Mouse (Mus musculus) intestine, embryonic 15.5 days (tissue): ENCODE measurements at regions not wholly inside any gene's neighbourhood (a gene's known extent, or its start where the extent isn't known, plus 50 kb on each side); places are given as distances from the start of the nearest gene placed in this dataset.

Source experiments
- ATAC-seq: fragments of 200-750 bp; cut with Nextera tagmentation; 2 replicates; pipeline ENCODE4 v1.8.0; 2017; ENCODE audit warnings: moderate TSS enrichment, moderate library complexity
- H3K27ac ChIP-seq: fragments of 300-500 bp; sonication (generic); 2 replicates; pipeline ENCODE4 v1.5.1; 2015; ENCODE audit warnings: mild to moderate bottlenecking, inconsistent platforms
- H3K27me3 ChIP-seq: fragments of 300-500 bp; sonication (generic); replicated peaks from 2 replicates; pipeline ENCODE4 v1.6.1; 2015; ENCODE audit warnings: inconsistent platforms
- H3K36me3 ChIP-seq: fragments of 300-500 bp; sonication (generic); 2 replicates; pipeline ENCODE4 v1.6.1; 2015; ENCODE audit warnings: inconsistent platforms
- H3K4me1 ChIP-seq: fragments of 300-500 bp; sonication (generic); replicated peaks from 2 replicates; pipeline ENCODE4 v1.6.1; 2015; ENCODE audit warnings: inconsistent platforms
- H3K4me2 ChIP-seq: fragments of 300-500 bp; sonication (generic); replicated peaks from 2 replicates; pipeline ENCODE4 v1.6.1; 2015; ENCODE audit warnings: mild to moderate bottlenecking, inconsistent platforms
- H3K4me3 ChIP-seq: fragments of 300-500 bp; sonication (generic); replicated peaks from 2 replicates; pipeline ENCODE4 v1.5.1; 2015; ENCODE audit warnings: inconsistent platforms
- H3K9ac ChIP-seq: fragments of 300-500 bp; sonication (generic); 2 replicates; pipeline ENCODE4 v1.6.1; 2015; ENCODE audit warnings: inconsistent platforms
- H3K9me3 ChIP-seq: fragments of 300-500 bp; sonication (generic); 2 replicates; pipeline ENCODE4 v1.6.1; 2016; ENCODE audit warnings: inconsistent platforms
- WGBS: fragments of 180-500 bp; shearing (Covaris S2); methylation state at CpG from one replicate; pipeline ENCODE4 v1.1.7; 2015; 5-methylcytosine and 5-hydroxymethylcytosine counted together

DNA sequence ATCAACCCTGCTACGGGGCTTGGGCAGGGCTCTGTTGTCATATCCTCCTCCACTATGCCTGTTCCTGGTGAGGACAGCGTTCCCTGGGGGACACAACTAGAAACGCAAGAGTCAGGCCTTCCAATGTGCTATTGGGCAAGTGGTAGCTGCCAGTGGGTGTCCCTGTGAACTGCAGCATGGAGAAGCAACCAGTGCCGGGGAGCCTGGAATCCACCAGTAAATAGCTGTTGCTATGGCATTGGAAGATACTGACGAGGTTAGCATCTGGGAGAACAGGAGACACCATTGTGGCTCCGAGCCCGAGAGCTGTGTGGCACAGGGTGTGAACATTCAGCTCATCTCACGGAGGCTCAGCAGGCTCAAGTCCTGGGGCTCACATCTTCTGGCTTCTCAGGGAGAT, 414.0 kb downstream of the Zfp536 start:
- Histone ChIP-seq H3K9me3 (no peaks in the 10 kb centered on the region), H3K4me3 (no peak overlapping the region), H3K4me2 (no peak overlapping the region), H3K27me3 (no peaks in the 10 kb centered on the region), H3K27ac (no peak overlapping the region), H3K9ac (no peak overlapping the region), H3K4me1 (peaks cover 11% of the 10 kb centered on the region), H3K36me3 (no peaks in the 10 kb centered on the region)
- WGBS, result 83% methylated on average over 8 of the region's 8 CpGs
- no peak for ATAC-seq

DNA sequence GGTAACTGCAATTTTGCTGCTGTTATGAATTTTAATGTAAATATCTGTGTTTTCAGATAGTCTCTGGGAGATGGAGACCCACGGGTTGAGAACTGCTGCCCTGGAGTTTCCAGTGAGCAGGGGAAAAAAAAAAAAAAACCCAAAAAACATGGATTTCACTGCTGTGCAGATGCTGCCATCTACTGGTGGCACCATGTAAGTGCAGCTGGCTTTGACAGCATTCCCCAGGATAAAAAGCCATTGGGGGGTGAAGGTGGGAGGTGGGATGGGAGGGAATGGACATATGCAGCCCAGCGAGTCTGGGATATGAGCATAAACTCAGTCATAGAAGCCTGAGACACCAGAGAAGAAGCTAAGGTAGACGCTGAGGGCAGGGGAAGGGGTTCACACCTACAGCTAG, 413.3 kb downstream of the Zfp536 start:
- Histone ChIP-seq H3K36me3 (no peaks in the 10 kb centered on the region), H3K27me3 (no peaks in the 10 kb centered on the region), H3K4me2 (no peak overlapping the region), H3K4me3 (no peak overlapping the region), H3K9ac (no peak overlapping the region), H3K27ac (no peak overlapping the region), H3K9me3 (no peaks in the 10 kb centered on the region), H3K4me1 (peaks cover 11% of the 10 kb centered on the region)
- no peak for ATAC-seq
- 21% methylated on average over 3 of the region's 3 CpGs for WGBS

DNA sequence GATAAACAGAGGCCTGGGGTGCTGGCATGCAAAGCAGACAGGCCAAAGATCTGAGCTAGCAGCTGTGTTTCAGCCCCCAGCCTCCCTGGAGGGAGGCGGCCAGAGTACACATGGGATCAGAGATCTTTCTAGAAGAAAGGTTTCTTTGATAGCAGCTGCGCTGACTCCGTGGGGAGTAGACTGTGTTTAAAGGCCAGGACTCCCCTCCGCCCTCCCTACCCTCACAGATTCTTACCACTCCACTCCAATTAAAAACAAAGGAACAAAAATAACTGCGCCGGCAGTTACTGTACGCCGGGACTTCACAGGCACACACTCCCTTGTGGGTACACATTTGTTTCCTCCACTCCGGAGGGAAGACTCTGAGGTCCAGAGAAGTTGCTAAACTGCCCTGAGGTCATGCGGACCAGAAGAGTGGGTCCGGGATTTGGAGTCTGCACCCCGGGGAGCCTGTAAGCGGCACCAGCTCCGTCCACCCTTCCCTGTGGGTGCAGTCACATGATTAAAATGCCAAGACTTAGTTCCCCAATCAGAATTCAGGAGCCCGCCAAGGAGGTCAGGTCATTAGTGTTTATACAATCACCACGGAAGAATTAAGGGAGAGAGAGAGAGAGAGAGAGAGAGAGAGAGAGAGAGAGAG, 411.5 kb downstream of the Zfp536 start:
- Histone ChIP-seq H3K27me3 (no peaks in the 10 kb centered on the region), H3K4me2 (peak overlapping the region; percentile 67), H3K9ac (0 out of 2 replicates have a peak overlapping the region, but pooled peaks have one; percentile 8), H3K4me3 (peak overlapping the region; percentile 25), H3K4me1 (peaks cover 11% of the 10 kb centered on the region), H3K9me3 (no peaks in the 10 kb centered on the region), H3K36me3 (no peaks in the 10 kb centered on the region), H3K27ac (peak overlapping the region; percentile 75)
- 1% methylated on average over 16 of the region's 16 CpGs for WGBS
- peak; percentile 31 for ATAC-seq

DNA sequence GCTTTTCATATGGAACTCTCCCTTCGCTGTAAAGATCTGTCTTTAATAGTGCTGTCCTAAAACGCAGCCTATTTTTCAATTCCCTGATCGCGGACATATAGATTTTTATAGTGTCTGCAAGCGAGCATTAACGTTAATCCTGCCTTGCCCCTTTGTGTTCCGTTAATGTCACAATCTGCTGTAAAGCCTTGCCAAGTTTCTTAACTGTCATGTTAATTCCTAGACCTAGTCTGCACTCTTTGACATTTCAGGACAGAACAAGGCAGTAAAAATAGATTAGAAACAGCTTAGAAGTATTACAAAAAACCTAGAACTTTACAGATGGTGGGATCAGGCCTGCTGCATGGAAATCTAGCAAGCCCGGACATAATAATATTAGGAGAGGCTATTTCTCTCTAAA, 410.6 kb downstream of the Zfp536 start:
- no peaks in the 10 kb centered on the region for H3K9me3 ChIP-seq
- H3K4me2 ChIP-seq, result peak overlapping the region; percentile 67; the same call in 1 of the 2 replicates
- H3K9ac ChIP-seq, result no peak overlapping the region
- ATAC-seq, result no peak
- H3K4me3 ChIP-seq, result no peak overlapping the region
- H3K4me1 ChIP-seq, result peaks cover 11% of the 10 kb centered on the region
- H3K27me3 ChIP-seq, result no peaks in the 10 kb centered on the region
- H3K36me3 ChIP-seq, result no peaks in the 10 kb centered on the region
- WGBS, result 19% methylated on average over 8 of the region's 8 CpGs
- H3K27ac ChIP-seq, result peak overlapping the region; percentile 70

DNA sequence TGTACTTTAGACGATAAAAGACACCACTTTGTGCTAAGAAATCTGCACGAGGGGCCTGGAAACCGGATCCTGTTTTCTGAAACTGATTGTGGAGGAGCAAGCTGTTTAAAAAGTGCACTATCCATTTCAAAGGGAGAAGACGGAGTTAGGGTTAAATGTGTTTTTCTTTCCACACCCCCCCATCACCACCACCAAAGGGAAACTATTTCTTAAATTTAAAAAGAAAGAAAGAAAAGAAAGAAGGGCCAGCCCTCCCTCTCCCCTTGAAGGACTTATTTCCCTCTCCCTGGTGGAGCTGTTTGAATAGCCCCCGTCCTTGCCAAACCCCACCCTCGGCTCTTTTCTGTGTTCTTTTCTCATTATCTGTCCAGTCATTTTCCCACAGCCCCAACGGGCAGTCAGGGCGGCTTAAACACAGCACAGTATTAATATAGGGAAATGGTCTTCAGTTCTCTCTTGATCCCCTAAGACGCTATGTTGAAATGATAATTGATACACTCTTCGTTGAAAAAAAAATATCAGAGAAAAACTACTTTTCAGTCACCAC, 409.7 kb downstream of the Zfp536 start:
- ATAC-seq, result no peak
- 22% methylated on average over 10 of the region's 10 CpGs for WGBS
- Histone ChIP-seq H3K4me2 (no peak overlapping the region), H3K27me3 (no peaks in the 10 kb centered on the region), H3K4me3 (no peak overlapping the region), H3K27ac (peak overlapping the region; percentile 70; the same call in 1 of the 2 replicates), H3K4me1 (peaks cover 11% of the 10 kb centered on the region), H3K9ac (no peak overlapping the region), H3K9me3 (no peaks in the 10 kb centered on the region), H3K36me3 (no peaks in the 10 kb centered on the region)

DNA sequence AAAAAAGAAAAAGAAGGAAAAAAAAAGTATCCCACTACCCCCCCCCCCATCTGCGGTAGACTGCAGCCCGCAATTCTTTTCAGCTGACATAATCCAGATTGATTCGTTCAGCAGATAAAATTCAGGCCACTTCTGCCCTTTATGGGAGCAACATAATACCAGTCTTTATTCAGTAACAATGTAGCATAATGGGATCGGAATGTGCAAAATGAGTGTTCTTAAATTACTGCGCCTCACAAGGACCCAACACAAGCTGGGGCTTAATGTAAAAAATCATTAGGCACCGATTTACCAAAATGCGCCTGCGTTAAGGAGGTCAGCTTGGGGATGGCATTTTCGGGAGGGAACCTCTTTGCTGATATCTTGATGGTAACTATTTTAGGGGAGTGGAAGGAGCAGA, 409.2 kb downstream of the Zfp536 start:
- H3K36me3 ChIP-seq, result no peaks in the 10 kb centered on the region
- H3K27ac ChIP-seq, result peak overlapping the region; percentile 54; the same call in 1 of the 2 replicates

DNA sequence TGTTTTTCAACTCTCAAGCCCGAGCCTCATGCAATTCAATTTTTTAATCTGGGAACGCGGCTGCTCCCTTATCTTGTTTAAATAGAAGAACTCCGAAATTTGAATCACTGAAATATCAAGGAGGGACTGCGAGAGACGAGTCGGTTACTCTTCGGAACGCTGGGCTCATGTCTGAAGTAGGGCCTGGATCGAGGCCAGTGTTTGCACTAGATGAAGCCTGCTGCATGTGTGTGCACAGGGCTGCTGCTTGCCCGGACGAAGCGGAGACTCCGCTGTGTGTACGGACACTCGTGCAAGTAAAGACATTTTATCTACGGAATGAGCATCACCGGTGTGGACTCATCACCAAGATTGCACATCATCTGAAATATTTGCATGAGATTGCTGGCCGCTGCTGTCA, 407.4 kb downstream of the Zfp536 start:
- Histone ChIP-seq H3K27me3 (no peaks in the 10 kb centered on the region), H3K36me3 (no peaks in the 10 kb centered on the region), H3K9ac (no peak overlapping the region), H3K9me3 (no peaks in the 10 kb centered on the region), H3K27ac (no peak overlapping the region), H3K4me2 (no peak overlapping the region), H3K4me1 (peaks cover 11% of the 10 kb centered on the region), H3K4me3 (no peak overlapping the region)
- 68% methylated on average over 19 of the region's 19 CpGs for WGBS
- ATAC-seq, result no peak

More for the DNA sequence above, 409.2 kb downstream of the Zfp536 start:
- no peak overlapping the region for H3K4me2 ChIP-seq
- no peak for ATAC-seq
- H3K9ac ChIP-seq, result no peak overlapping the region
- no peaks in the 10 kb centered on the region for H3K27me3 ChIP-seq
- WGBS, result 49% methylated on average over 9 of the region's 9 CpGs
- H3K9me3 ChIP-seq, result no peaks in the 10 kb centered on the region
- H3K4me3 ChIP-seq, result no peak overlapping the region
- peaks cover 11% of the 10 kb centered on the region for H3K4me1 ChIP-seq

DNA sequence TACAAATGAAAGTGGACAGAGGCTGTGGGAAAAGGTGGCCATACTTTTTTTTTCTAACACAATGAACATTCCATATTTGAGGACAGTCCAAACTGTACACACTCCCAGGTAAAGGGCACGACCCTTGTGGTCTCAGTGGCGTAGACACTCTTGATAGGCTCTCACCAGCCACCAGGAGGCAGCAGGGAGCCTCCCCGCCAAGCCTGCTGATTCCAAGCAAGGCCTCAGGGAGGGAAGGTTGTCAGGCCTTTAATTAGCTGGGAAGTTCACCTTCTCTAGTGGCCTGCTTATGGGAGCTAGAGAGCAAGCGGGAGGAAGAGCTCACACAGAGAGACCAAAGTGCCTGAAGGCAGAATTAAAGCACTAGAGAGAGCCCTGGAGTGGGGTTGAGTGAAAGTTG, 403.7 kb downstream of the Zfp536 start:
- no peak for ATAC-seq
- WGBS, result 72% methylated on average over 4 of the region's 4 CpGs
- 0 out of 2 replicates have a peak, but pooled peaks cover 3% of the 10 kb centered on the region for H3K4me1 ChIP-seq
- H3K36me3 ChIP-seq, result no peaks in the 10 kb centered on the region
- no peaks in the 10 kb centered on the region for H3K27me3 ChIP-seq
- no peak overlapping the region for H3K4me3 ChIP-seq
- no peaks in the 10 kb centered on the region for H3K9me3 ChIP-seq
- H3K9ac ChIP-seq, result no peak overlapping the region
- no peak overlapping the region for H3K27ac ChIP-seq
- no peak overlapping the region for H3K4me2 ChIP-seq

DNA sequence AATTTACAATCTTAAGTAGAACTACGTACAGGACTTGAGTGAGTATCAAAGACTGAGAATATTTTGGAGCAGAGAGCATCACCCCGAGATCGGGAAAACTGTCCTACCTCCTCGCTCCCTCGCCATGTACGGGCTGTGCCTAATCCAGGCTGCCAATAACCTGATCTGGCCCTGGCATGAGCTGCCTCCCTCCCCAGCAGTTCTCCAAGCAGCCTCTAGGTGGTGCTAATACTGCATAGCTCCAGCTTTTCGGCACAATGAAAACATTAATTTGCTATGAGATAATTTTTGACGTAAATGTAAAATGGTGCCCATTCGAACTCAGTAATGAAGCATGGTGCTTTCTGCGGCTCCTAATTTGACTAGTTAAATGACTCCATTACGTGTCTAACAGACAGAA, 399.6 kb downstream of the Zfp536 start:
- H3K4me1 ChIP-seq, result 0 out of 2 replicates have a peak, but pooled peaks cover 6% of the 10 kb centered on the region

DNA sequence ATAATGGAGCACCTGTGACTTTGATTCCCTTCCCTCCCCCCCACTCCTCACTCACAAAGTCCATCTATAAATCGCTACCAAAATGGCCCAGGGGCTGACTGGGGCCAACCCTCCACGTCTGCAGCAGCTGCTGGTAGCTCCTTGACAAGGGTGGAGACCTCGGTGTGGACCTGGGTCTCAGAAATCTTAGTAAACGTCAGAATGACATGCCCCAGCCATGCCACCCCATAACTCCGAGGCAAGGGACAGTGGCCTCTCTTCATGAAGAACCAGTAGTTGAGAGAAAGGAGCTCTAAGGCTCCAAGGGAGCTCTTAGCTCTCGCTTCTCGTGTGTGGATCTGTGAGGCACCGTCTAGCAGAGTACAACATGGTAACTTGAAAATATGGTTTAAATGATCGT, 398.4 kb downstream of the Zfp536 start:
- H3K9me3 ChIP-seq, result no peaks in the 10 kb centered on the region
- H3K36me3 ChIP-seq, result no peaks in the 10 kb centered on the region
- no peak overlapping the region for H3K27ac ChIP-seq
- H3K4me2 ChIP-seq, result no peak overlapping the region
- no peak overlapping the region for H3K4me3 ChIP-seq
- no peak overlapping the region for H3K9ac ChIP-seq
- no peak for ATAC-seq
- 0 out of 2 replicates have a peak, but pooled peaks cover 6% of the 10 kb centered on the region for H3K4me1 ChIP-seq
- 69% methylated on average over 9 of the region's 9 CpGs for WGBS
- H3K27me3 ChIP-seq, result no peaks in the 10 kb centered on the region

More for the DNA sequence above, 399.6 kb downstream of the Zfp536 start:
- Histone ChIP-seq H3K27ac (no peak overlapping the region), H3K9me3 (no peaks in the 10 kb centered on the region), H3K9ac (no peak overlapping the region), H3K4me2 (no peak overlapping the region), H3K27me3 (no peaks in the 10 kb centered on the region), H3K36me3 (no peaks in the 10 kb centered on the region), H3K4me3 (no peak overlapping the region)
- WGBS, result 12% methylated on average over 11 of the region's 11 CpGs
- ATAC-seq, result peak; percentile 57

DNA sequence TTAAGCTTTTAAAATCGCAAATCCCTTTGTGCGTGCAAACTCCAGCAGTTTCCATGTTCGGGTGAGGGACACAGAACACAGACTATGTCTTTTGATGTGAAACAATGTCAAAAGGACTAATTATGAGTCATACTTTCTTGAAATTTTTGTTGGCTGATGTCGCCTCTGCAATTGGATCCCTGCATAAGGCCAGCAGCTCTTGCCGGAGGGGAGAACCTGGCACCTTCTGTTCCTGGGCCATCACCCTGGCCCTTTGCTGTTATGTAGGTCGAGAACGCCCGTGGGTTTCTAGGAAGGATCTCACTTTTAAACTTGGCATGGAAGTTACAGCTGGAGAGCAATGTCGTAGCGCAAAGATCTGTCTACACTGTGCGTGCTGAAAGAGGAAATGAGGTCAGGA, 397.9 kb downstream of the Zfp536 start:
- no peaks in the 10 kb centered on the region for H3K9me3 ChIP-seq
- H3K36me3 ChIP-seq, result no peaks in the 10 kb centered on the region
- no peaks in the 10 kb centered on the region for H3K27me3 ChIP-seq
- H3K27ac ChIP-seq, result no peak overlapping the region
- 56% methylated on average over 11 of the region's 11 CpGs for WGBS
- no peak overlapping the region for H3K9ac ChIP-seq
- H3K4me3 ChIP-seq, result no peak overlapping the region
- H3K4me2 ChIP-seq, result no peak overlapping the region
- H3K4me1 ChIP-seq, result 0 out of 2 replicates have a peak, but pooled peaks cover 6% of the 10 kb centered on the region
- ATAC-seq, result no peak

DNA sequence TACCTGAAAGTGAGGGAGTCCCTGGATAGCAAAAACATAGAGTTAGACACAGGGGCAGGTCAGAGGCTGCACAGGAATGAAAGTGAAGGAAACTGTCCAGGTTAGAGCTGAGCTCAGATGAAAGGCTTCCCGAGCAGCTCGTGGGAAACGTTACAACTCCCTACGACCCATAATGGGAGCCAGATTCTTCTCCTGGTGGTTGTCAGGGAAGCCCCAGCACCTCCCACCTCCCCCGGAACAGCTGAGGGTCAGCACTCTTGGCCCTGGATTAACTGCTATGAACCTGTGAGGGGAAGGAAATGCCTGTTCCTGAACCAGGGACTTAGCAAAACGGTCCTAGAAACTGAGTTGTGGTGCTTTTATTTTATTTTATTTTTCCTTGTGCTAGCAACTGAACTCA, 397.2 kb downstream of the Zfp536 start:
- Histone ChIP-seq H3K4me3 (no peak overlapping the region), H3K4me2 (no peak overlapping the region), H3K9ac (no peak overlapping the region), H3K27ac (no peak overlapping the region), H3K4me1 (0 out of 2 replicates have a peak, but pooled peaks cover 6% of the 10 kb centered on the region), H3K9me3 (no peaks in the 10 kb centered on the region), H3K36me3 (no peaks in the 10 kb centered on the region), H3K27me3 (no peaks in the 10 kb centered on the region)
- 37% methylated on average over 6 of the region's 6 CpGs for WGBS
- ATAC-seq, result no peak
